Comparison of ENCODE assay signal across 8 mouse cellular contexts in the genomic region with DNA sequence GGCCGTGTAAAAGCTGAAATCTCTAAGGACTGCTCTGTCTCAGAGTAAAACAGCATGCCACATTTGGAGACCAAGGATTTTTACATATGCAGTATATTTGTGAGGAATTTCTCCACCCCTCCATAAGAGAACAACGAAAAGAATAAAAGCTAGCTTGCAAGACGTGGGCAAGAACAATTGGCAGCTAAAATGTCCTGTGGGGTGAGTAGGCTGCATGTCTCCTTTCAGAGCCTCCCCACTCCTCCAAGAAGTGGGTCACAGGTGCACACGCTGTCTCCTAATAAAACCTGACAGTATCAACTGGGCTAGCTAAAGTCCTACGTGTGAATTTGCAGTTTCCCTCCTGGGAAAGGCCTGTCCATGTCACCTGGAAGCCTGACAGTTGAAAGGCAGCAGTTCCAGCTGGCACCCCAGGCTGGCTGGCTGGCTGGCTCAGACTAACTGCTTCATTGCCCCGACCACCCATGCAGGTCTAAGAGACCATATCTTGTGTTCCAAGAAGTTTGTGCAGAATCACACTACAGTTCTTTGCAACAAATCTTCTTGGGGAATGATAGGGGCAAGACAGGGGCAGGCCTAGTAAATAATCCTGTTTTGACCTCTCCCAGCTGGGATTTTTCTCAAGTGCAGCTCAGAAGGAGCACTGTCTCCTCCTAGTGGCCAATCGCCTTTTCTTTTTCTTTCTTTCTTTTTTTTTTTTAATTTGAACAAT. TPM values are rescaled to one million over a fixed set of nuclear protein-coding genes. Genes with fewer than 3 reads are reported as not detected.
A peak's percentile ranks its signal among the peaks of the same experiment; 100 is the strongest.
DNase-seq lines count a peak whose midpoint lies in the region; ATAC-seq lines count a peak whose summit lies in the region.

No protein-coding gene starts in this region.

- no peak overlapping the region for H3K4me2 ChIP-seq in neural tube, embryonic 12.5 days (replicated peaks)
- no peak overlapping the region for H3K4me2 ChIP-seq in embryonic facial prominence, embryonic 14.5 days (ENCODE audit: low read depth, low read length)

- ATAC-seq in neural tube, embryonic 12.5 days (ENCODE audit: low FRiP score, low read depth) = peak; percentile 44; the same call in 1 of the 2 replicates
- ATAC-seq in embryonic facial prominence, embryonic 14.5 days (ENCODE audit: low read depth) = no peak

- peak; percentile 76 for DNase-seq in heart, adult 11 months
- DNase-seq in heart, postnatal 25 days (ENCODE audit: low spot score) = no peak
- DNase-seq in neural tube, embryonic 10.5 days (ENCODE audit: extremely low spot score, low spot score) = no peak
- peak; percentile 44 for DNase-seq in embryonic facial prominence, embryonic 14.5 days (ENCODE audit: low spot score)
- DNase-seq in retina, postnatal 1 day = peak; percentile 68
- no peak for DNase-seq in spleen, postnatal 14 days (ENCODE audit: low spot score in 2 of 2)
- DNase-seq in left cerebral cortex, adult 8-10 months (ENCODE audit: low spot score in 2 of 2) = no peak

- no peaks in the 10 kb centered on the region for H3K36me3 ChIP-seq in neural tube, embryonic 12.5 days
- H3K36me3 ChIP-seq in embryonic facial prominence, embryonic 14.5 days (ENCODE audit: control insufficient read depth, insufficient read depth, low read length) = no peaks in the 10 kb centered on the region

- no peak overlapping the region for H3K27ac ChIP-seq in neural tube, embryonic 12.5 days
- H3K27ac ChIP-seq in embryonic facial prominence, embryonic 14.5 days (replicated peaks; ENCODE audit: low read depth, low read length) = no peak overlapping the region

- H3K4me1 ChIP-seq in neural tube, embryonic 12.5 days = no peaks in the 10 kb centered on the region
- H3K4me1 ChIP-seq in embryonic facial prominence, embryonic 14.5 days (ENCODE audit: control insufficient read depth, insufficient read depth, low read length) = no peaks in the 10 kb centered on the region

- intact Hi-C loops in heart, postnatal 25 days (cut with DNase I) = no loop called here

- WGBS in neural tube, embryonic 12.5 days = 44% methylated on average over 7 of the region's 7 CpGs
- 45% methylated on average over 7 of the region's 7 CpGs for WGBS in embryonic facial prominence, embryonic 14.5 days

- H3K4me3 ChIP-seq in neural tube, embryonic 12.5 days = no peak overlapping the region
- H3K4me3 ChIP-seq in embryonic facial prominence, embryonic 14.5 days (ENCODE audit: low read depth, low read length) = no peak overlapping the region

- no peaks in the 10 kb centered on the region for H3K9me3 ChIP-seq in neural tube, embryonic 12.5 days
- H3K9me3 ChIP-seq in embryonic facial prominence, embryonic 14.5 days (ENCODE audit: control insufficient read depth, low read length) = no peaks in the 10 kb centered on the region

- H3K27me3 ChIP-seq in neural tube, embryonic 12.5 days (replicated peaks) = no peaks in the 10 kb centered on the region
- no peaks in the 10 kb centered on the region for H3K27me3 ChIP-seq in embryonic facial prominence, embryonic 14.5 days (replicated peaks; ENCODE audit: control insufficient read depth, insufficient read depth, low read length)

- H3K9ac ChIP-seq in neural tube, embryonic 12.5 days = no peak overlapping the region
- H3K9ac ChIP-seq in embryonic facial prominence, embryonic 14.5 days (ENCODE audit: low read depth, low read length) = no peak overlapping the region

RNA-seq across cellular contexts. Expression of gene Slc31a2, which starts 0.9 kb away (rescaled TPM):
- total RNA-seq in heart, postnatal 25 days (2021) = 10 to 100 TPM; 19.9 to 22.6 TPM
- 14.5 and 15.5 TPM in 2 replicates for polyA plus RNA-seq in neural tube, embryonic 12.5 days (2016; fragmentation: Nextera tagmentation; extraction: Ambion mirVana)
- 17.3 and 18.0 TPM in 2 replicates for polyA plus RNA-seq in embryonic facial prominence, embryonic 14.5 days (2014; fragmentation: Nextera tagmentation; extraction: Ambion mirVana)
- 10 to 100 TPM in 1 of 4 experiments, 1 to 10 TPM in 3; 7.9 to 11.2 (median 9.4) TPM for total RNA-seq in left cerebral cortex, adult 8-10 months (2022)

RNA-seq across cellular contexts. Expression of gene Zfp37, which starts 32.4 kb away (rescaled TPM):
- 1 to 10 TPM; 1.7 to 2.1 TPM for total RNA-seq in heart, postnatal 25 days (2021)
- polyA plus RNA-seq in neural tube, embryonic 12.5 days (2016; fragmentation: Nextera tagmentation; extraction: Ambion mirVana) = 21.7 and 26.3 TPM in 2 replicates
- polyA plus RNA-seq in embryonic facial prominence, embryonic 14.5 days (2014; fragmentation: Nextera tagmentation; extraction: Ambion mirVana) = 8.0 and 9.5 TPM in 2 replicates
- total RNA-seq in left cerebral cortex, adult 8-10 months (2022) = 10 to 100 TPM; 20.7 to 27.1 (median 25.0) TPM

Comparison
In these comparisons a context has a peak if more than half of its experiments do, and no peak if none do; other contexts are left out.
1. DNase-seq: peak in heart, adult 11 months (single experiment), embryonic facial prominence, embryonic 14.5 days (single experiment) and retina, postnatal 1 day (single experiment); none in heart, postnatal 25 days (single experiment), neural tube, embryonic 10.5 days (single experiment), spleen, postnatal 14 days (0 of 2) and left cerebral cortex, adult 8-10 months (0 of 2).
2. RNA of gene Zfp37, which starts 32.4 kb away (total RNA-seq): 20.7 to 27.1 TPM in left cerebral cortex, adult 8-10 months; 1.7 to 2.1 TPM in heart, postnatal 25 days; every median in the first group is over 4 times any median in the second.